Mouse (Mus musculus): Measurements from ENCODE around the gene Haus6.
A peak's percentile ranks its signal among the peaks of the same experiment; 100 is the strongest.

GRCm38 (mm10) chr4:86651686-86652384 lies 40.0 kb upstream of the Haus6 start:
- TF ChIP-seq CTCF (IDR thresholded peaks at IDR 0.05; ENCODE audit: extremely low read depth, insufficient read depth, low read length), result peak; percentile 34; the same call in 1 of the 2 replicates
- no peak for TF ChIP-seq POLR2A (IDR thresholded peaks at IDR 0.05; ENCODE audit: extremely low read depth, insufficient read depth, low read length)
